Mouse (Mus musculus) heart, adult 2 months (tissue): ENCODE data around the gene Foxa1. TPM values are rescaled to one million over a fixed set of nuclear protein-coding genes. Genes with fewer than 3 reads are reported as not detected.

ENCODE experiments used
- DNase-seq, 2 experiments: peaks; one replicate each; pipeline ENCODE4 v3.0.0; 2021
- H3K27ac ChIP-seq: fragments of 200-600 bp; 2 replicates; pipeline ENCODE4 v1.8.1; 2022
- H3K27me3 ChIP-seq: fragments of 200-500 bp; 2 replicates; pipeline ENCODE4 v1.6.1; 2012; ENCODE audit warnings: mild to moderate bottlenecking, low read length, inconsistent platforms, mixed read lengths; ENCODE audit not compliant: control insufficient read depth, insufficient read depth
- H3K36me3 ChIP-seq: fragments of 200-500 bp; 2 replicates; pipeline ENCODE4 v1.6.1; 2012; ENCODE audit warnings: low read length, inconsistent platforms; ENCODE audit not compliant: control insufficient read depth, insufficient read depth
- H3K4me1 ChIP-seq: fragments of 200-500 bp; 2 replicates; pipeline ENCODE4 v1.6.1; 2011; ENCODE audit warnings: low read length; ENCODE audit not compliant: control insufficient read depth, insufficient read depth
- H3K4me3 ChIP-seq: fragments of 200-600 bp; 2 replicates; pipeline ENCODE4 v1.8.1; 2022
- H3K79me2 ChIP-seq: fragments of 200-500 bp; replicated peaks from 2 replicates; pipeline ENCODE4 v1.6.1; 2012; ENCODE audit warnings: mild to moderate bottlenecking, inconsistent platforms, low read length, moderate library complexity, mixed read lengths; ENCODE audit not compliant: control insufficient read depth, insufficient read depth
- H3K9ac ChIP-seq: fragments of 200-500 bp; 2 replicates; pipeline ENCODE4 v1.6.1; 2012; ENCODE audit warnings: low read depth, mild to moderate bottlenecking, control low read depth, inconsistent platforms, low read length, mixed read lengths
- CTCF ChIP-seq: fragments of 200-600 bp; IDR thresholded peaks from 2 replicates; pipeline ENCODE4 v1.8.1; 2022; ENCODE audit warnings: antibody characterized with exemption, mild to moderate bottlenecking, moderate library complexity
- EP300 ChIP-seq: fragments of 200-500 bp; IDR thresholded peaks from 2 replicates; pipeline ENCODE4 v1.6.1; 2011; ENCODE audit warnings: low read depth, low read length, control low read depth; ENCODE audit not compliant: insufficient read depth
- POLR2A ChIP-seq: fragments of 200-500 bp; IDR thresholded peaks from 2 replicates; pipeline ENCODE4 v1.6.1; 2011; ENCODE audit warnings: mild to moderate bottlenecking, low read depth, low read length, control low read depth; ENCODE audit not compliant: insufficient read depth
- WGBS: fragments of 180-500 bp; shearing (Covaris S2); methylation state at CpG from one replicate; pipeline ENCODE4 v1.1.7; 2018; 5-methylcytosine and 5-hydroxymethylcytosine counted together
- intact Hi-C: fragments of 180-260 bp; cut with DNase I; formaldehyde crosslinking; loops from one replicate; pipeline ENCODE4 v1.15.1; 2025
- polyA plus RNA-seq: library from polyadenylated mRNA; depleted of rRNA; stranded (reverse); fragments of >200 nt; gene quantifications from 2 replicates; pipeline ENCODE4 v1.2.3, GENCODE M21; 2012; rRNA removed
- total RNA-seq, 2 experiments: library from RNA; stranded (reverse); gene quantifications; 2 replicates each; pipeline ENCODE4 v1.2.3; 2021

Foxa1 gene
- total and polyA plus RNA-seq, 3 experiments, result 1.00 TPM; not detected in 2

DNA sequence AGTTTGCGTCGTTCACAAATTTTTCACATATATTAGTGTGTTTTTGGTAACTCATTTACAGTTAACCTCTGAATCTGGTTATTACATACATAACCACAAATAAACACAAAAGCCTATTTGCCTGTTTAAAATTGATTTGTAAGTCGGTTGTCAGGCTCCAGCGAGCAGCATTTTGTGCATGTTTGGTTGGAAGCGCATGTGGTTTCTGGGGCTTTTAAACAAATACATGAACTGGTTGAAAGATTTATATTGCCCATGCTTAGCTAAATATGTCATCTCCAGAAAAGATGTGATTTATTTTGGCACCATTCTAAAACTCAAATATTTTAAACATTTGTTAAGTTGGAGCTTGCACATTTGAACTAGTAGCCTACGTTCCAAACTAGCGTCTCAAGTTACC is 46.5 kb downstream of the Foxa1 start:
- Histone ChIP-seq H3K36me3 (no peaks in the 10 kb centered on the region), H3K79me2 (no peaks in the 10 kb centered on the region), H3K4me3 (no peak overlapping the region), H3K4me1 (no peaks in the 10 kb centered on the region), H3K27me3 (no peaks in the 10 kb centered on the region), H3K27ac (no peak overlapping the region), H3K9ac (no peak overlapping the region)
- no peak for DNase-seq
- intact Hi-C loops, result no loop called here
- no peak for TF ChIP-seq EP300
- TF ChIP-seq CTCF, result no peak
- no peak for TF ChIP-seq POLR2A
- WGBS, result 85% methylated on average over 7 of the region's 7 CpGs

DNA sequence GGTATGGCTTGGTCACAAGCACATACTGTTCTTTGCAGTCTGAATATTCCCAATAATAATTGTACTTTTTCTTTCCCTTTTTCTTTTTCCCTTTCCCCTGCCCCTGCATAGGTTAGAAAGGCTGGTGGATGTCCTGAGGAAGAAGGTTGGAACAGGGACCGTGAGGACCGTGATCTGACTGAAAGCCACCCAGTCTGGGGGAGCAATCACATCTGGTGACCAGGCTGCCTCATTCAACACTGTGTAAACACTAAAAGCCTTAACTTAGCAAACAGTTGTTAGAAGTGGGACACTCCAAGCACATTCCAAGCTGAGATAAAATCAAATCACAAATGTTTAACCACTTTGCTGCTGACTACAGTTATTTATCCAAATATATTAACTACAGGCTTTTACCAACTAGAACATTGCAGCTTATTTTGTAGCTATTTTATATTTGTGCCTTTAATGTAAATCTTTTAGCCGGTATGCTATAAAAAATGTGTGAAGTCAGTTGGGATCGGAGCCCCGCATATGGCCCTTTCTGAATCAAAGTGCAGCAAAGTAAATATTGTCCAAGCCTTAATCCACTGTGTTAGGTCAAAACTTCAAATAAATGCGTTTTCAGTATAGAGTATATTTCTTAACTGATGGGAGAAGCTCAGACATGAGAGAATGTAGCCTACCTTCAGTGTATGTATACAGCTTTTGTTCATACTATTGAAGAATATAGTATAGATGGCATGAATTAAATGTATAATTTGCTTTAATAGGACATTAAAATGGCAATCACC is 50.2 kb downstream of the Foxa1 start:
- no peak overlapping the region for H3K9ac ChIP-seq
- H3K36me3 ChIP-seq, result no peaks in the 10 kb centered on the region
- 70% methylated on average over 6 of the region's 6 CpGs for WGBS
- no peak for DNase-seq
- TF ChIP-seq POLR2A (no peak), CTCF (no peak), EP300 (no peak)
- no peaks in the 10 kb centered on the region for H3K79me2 ChIP-seq
- H3K27ac ChIP-seq, result no peak overlapping the region
- no peaks in the 10 kb centered on the region for H3K27me3 ChIP-seq
- intact Hi-C loops, result no loop called here
- H3K4me1 ChIP-seq, result no peaks in the 10 kb centered on the region
- no peak overlapping the region for H3K4me3 ChIP-seq

Other genes starting within 250 kb of the Foxa1 start
- not detected for gene Ttc6, start 17.2 kb upstream of the Foxa1 start, total RNA-seq
- 0.10 TPM in 1 of 2 replicates, not detected in the other for gene Ttc6, start 17.2 kb upstream of the Foxa1 start, polyA plus RNA-seq